Mouse (Mus musculus) embryonic facial prominence, embryonic 10.5 days (tissue): ENCODE results near the gene Nenf. TPM values are rescaled to one million over a fixed set of nuclear protein-coding genes. Genes with fewer than 3 reads are reported as not detected.

ENCODE experiments used
- DNase-seq: peaks from one replicate; pipeline ENCODE4 v3.0.0-alpha.2; 2017; ENCODE audit warnings: low spot score
- H3K27ac ChIP-seq: fragments of 300-500 bp; sonication (generic); replicated peaks from 2 replicates; pipeline ENCODE4 v1.5.1; 2016; ENCODE audit warnings: mild to moderate bottlenecking
- H3K27me3 ChIP-seq: fragments of 300-500 bp; sonication (generic); replicated peaks from 2 replicates; pipeline ENCODE4 v1.6.1; 2016; ENCODE audit warnings: low read depth, mild to moderate bottlenecking; ENCODE audit not compliant: poor library complexity, severe bottlenecking
- H3K36me3 ChIP-seq: fragments of 300-500 bp; sonication (generic); replicated peaks from 2 replicates; pipeline ENCODE4 v1.6.1; 2016; ENCODE audit warnings: mild to moderate bottlenecking, moderate library complexity
- H3K4me1 ChIP-seq: fragments of 300-500 bp; sonication (generic); 2 replicates; pipeline ENCODE4 v1.6.1; 2016
- H3K4me3 ChIP-seq: fragments of 300-500 bp; sonication (generic); 2 replicates; pipeline ENCODE4 v1.5.1; 2016; ENCODE audit warnings: mild to moderate bottlenecking, moderate library complexity
- H3K9me3 ChIP-seq: fragments of 300-500 bp; sonication (generic); 2 replicates; pipeline ENCODE4 v1.6.1; 2016; ENCODE audit warnings: mild to moderate bottlenecking
- WGBS: fragments of 180-500 bp; shearing (Covaris S2); methylation state at CpG from one replicate; pipeline ENCODE4 v1.1.7; 2016; 5-methylcytosine and 5-hydroxymethylcytosine counted together
- polyA plus RNA-seq: library from polyadenylated mRNA; unstranded; fragments of >200 nt; fragmentation: Nextera tagmentation; extraction: Ambion mirVana; gene quantifications from 2 replicates; pipeline ENCODE4 v1.2.1, GENCODE M21; 2016

The Nenf gene
- polyA plus RNA-seq, result 42.8 and 48.6 TPM in 2 replicates

DNA sequence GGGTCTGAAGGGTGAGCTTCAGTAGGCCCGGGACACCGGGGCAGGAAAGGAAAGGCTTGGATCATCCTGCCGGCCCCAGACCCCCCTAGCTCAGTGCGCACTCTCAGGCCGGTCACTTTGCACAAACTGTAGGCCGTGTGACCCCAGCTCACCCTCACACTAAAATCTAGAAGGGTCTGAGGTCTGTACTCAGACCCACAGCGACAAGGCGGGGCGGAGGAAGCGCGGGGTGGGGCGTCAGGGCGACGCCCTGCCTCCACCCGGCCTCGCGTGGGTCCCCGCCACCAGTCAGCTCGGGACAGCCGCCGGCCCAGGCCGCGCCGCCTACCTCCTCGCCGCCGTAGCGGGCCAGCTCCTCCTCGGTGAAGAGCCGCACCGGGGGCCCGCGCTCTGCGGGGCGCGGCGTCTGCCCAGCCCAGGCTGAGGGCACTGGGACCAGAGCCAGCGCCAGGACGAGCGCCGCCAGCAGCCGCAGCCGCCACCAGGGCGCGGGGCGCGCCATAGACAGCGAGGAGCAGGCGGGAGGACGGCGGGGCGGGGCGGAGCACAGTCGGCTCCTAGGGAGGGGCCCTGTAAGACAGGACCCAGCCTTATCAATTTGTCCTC lies at the start of gene Nenf:
Gene Nenf, minus strand, starts transcription at position 604 of the 606 bp plus-strand sequence.
- Histone ChIP-seq H3K27me3 (peaks cover 3% of the 10 kb centered on the region; the same call in 1 of the 2 replicates), H3K36me3 (no peaks in the 10 kb centered on the region), H3K4me3 (peak within 1 kb of the TSS; percentile 91), H3K27ac (peak within 1 kb of the TSS; percentile 96), H3K4me1 (peaks cover 20% of the 10 kb centered on the region), H3K9me3 (no peaks in the 10 kb centered on the region)
- DNase-seq, result peak; percentile 81
- under 1% methylated on average over 54 of the region's 54 CpGs for WGBS

DNA sequence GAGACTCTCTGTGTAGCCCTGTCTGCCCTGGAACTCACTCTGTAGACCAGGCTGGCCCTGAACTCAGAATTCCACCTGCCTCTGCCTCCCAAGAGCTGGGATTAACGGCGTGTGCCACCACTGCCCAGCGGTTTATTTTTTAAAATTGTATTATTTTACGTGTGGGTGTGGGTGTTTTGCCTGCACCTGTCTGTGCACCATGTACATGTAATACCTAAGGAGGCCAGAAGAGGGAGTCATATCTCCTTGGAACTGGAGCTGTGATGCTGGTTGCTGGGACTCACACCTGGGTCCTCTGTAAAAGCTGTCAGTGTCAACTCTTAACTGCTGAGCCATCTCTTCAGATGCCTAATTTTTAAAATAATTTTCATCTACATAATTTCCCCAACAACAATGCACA lies 46.5 kb upstream of the Nenf start:
- Histone ChIP-seq H3K27me3 (no peaks in the 10 kb centered on the region), H3K36me3 (peaks cover 27% of the 10 kb centered on the region), H3K9me3 (no peaks in the 10 kb centered on the region), H3K27ac (no peak overlapping the region), H3K4me1 (no peaks in the 10 kb centered on the region), H3K4me3 (no peak overlapping the region)
- DNase-seq, result no peak
- 68% methylated on average over 4 of the region's 4 CpGs for WGBS

GRCm38 (mm10) chr1:191362412-191362811 lies 44.4 kb upstream of the Nenf start:
- Histone ChIP-seq H3K4me3 (no peak overlapping the region), H3K9me3 (no peaks in the 10 kb centered on the region), H3K36me3 (peaks cover 34% of the 10 kb centered on the region), H3K4me1 (peaks cover 3% of the 10 kb centered on the region), H3K27me3 (no peaks in the 10 kb centered on the region), H3K27ac (no peak overlapping the region)
- no peak for DNase-seq
- WGBS, result 91% methylated on average over 6 of the region's 6 CpGs

- WGBS, result 89% methylated on average over 7 of the region's 7 CpGs
- Histone ChIP-seq H3K4me3 (no peak overlapping the region), H3K36me3 (peaks cover 58% of the 10 kb centered on the region)
Measured at GRCm38 (mm10) chr1:191359478-191359877, 41.5 kb upstream of the Nenf start.

DNA sequence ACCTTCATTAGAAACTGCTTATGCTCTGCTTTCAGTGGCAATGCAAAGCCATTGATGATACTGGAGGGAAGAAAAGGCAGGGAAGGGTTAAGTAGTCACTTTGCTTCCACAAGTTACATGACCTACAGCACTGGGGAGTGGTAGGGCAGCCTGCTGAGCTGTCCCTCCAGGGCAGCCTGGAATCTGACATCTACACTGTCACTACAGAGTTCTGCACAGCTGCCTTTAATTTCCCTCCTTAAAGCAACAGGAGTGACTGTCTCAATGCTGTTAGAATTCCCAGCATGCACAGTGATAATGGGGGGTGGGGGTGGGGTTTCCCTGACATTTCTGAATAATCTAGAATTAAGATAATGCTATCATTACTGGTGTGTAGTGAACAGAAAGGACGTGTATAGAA lies 38.9 kb upstream of the Nenf start:
- peaks cover 24% of the 10 kb centered on the region for H3K4me1 ChIP-seq
- H3K27ac ChIP-seq, result 0 out of 2 replicates have a peak overlapping the region, but pooled peaks have one; percentile 7
- DNase-seq, result peak; percentile 54
- peaks cover 76% of the 10 kb centered on the region for H3K36me3 ChIP-seq
- no peaks in the 10 kb centered on the region for H3K27me3 ChIP-seq
- H3K4me3 ChIP-seq, result no peak overlapping the region
- no peaks in the 10 kb centered on the region for H3K9me3 ChIP-seq
- WGBS, result 35% methylated on average over 1 of the region's 1 CpGs

More at GRCm38 (mm10) chr1:191359478-191359877, 41.5 kb upstream of the Nenf start:
- no peaks in the 10 kb centered on the region for H3K27me3 ChIP-seq
- peaks cover 11% of the 10 kb centered on the region for H3K4me1 ChIP-seq
- no peak for DNase-seq
- H3K9me3 ChIP-seq, result no peaks in the 10 kb centered on the region
- no peak overlapping the region for H3K27ac ChIP-seq

- Histone ChIP-seq H3K4me1 (peaks cover 30% of the 10 kb centered on the region), H3K4me3 (no peak overlapping the region), H3K9me3 (no peaks in the 10 kb centered on the region), H3K27me3 (no peaks in the 10 kb centered on the region), H3K36me3 (peaks cover 91% of the 10 kb centered on the region), H3K27ac (peak overlapping the region; percentile 14; the same call in 1 of the 2 replicates)
- WGBS, result 52% methylated on average over 4 of the region's 4 CpGs
- no peak for DNase-seq
Measured at GRCm38 (mm10) chr1:191353836-191354235, 35.8 kb upstream of the Nenf start.

DNA sequence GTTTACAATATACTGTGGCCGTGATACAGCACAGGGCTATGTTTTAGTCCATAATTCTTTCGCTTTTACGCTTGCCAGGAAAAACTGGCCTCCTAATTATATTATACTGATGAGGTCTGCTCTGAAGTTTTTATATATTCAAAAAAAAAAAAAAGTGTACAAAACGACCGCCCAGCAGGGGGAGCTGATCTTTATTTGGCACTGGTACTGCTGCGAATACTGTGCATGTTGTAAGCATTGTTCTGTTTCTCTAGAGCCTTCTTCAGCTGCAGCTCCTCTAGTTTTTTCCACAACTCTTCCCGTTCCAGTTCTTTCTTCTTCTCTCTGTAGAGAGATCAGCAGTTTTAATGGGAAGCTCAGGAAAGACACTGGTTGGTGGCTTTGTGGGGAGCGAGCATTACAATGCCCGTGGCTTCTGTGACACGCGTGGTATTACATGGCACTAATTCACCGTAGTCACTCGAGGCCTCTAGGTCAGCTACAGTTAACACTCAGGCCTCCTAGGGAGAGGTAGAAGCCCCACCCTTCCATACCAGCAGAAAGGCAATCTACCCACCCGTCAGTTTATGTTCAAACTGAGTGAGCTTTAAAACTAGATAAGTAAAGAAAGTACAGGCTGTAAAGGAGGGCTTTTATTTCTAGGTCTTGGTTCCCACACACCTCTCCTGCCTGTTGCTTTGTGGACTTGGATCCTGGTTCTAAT lies 34.9 kb upstream of the Nenf start:
- peak; percentile 65 for DNase-seq
- Histone ChIP-seq H3K9me3 (no peaks in the 10 kb centered on the region), H3K4me3 (no peak overlapping the region), H3K4me1 (peaks cover 30% of the 10 kb centered on the region), H3K27ac (peak overlapping the region; percentile 72), H3K27me3 (no peaks in the 10 kb centered on the region), H3K36me3 (peaks cover 93% of the 10 kb centered on the region)
- 69% methylated on average over 14 of the region's 14 CpGs for WGBS

- H3K27me3 ChIP-seq, result no peaks in the 10 kb centered on the region
- no peak for DNase-seq
- H3K9me3 ChIP-seq, result no peaks in the 10 kb centered on the region
- 95% methylated on average over 5 of the region's 5 CpGs for whole genome bisulfite sequencing
- H3K4me1 ChIP-seq, result peaks cover 20% of the 10 kb centered on the region
- H3K4me3 ChIP-seq, result no peak overlapping the region
- H3K27ac ChIP-seq, result no peak overlapping the region
- peaks cover 96% of the 10 kb centered on the region for H3K36me3 ChIP-seq
Measured at GRCm38 (mm10) chr1:191350355-191350754, 32.4 kb upstream of the Nenf start.

DNA sequence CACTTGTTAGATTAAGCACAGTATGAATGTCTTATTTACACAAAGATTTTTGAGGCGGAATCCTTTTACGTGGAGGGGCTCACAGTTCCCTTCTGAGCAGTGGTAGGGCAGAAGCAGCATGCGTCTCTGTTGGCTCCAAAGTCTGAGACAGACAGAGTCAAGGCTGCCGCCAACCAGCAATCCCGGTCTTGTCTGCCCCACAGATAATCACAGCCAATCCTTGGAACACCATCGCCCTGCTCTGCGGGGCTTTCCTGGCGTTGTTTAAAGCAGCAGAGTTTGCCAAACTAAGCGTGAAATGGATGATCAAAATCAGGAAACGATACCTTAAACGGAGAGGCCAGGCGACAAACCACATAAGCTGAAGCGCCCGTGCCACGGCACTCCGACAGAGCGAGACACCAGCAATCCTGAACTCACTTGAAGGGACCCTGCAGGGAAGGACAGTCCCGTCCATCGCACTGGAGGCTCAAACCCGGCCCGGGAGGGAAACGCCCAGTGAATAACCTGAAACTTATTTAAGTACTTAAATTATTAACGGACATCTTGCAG lies 31.6 kb upstream of the Nenf start:
- peaks cover 20% of the 10 kb centered on the region for H3K4me1 ChIP-seq
- no peak overlapping the region for H3K4me3 ChIP-seq
- H3K36me3 ChIP-seq, result peaks cover 96% of the 10 kb centered on the region
- H3K27me3 ChIP-seq, result no peaks in the 10 kb centered on the region
- no peak for DNase-seq
- WGBS, result 78% methylated on average over 23 of the region's 23 CpGs
- no peak overlapping the region for H3K27ac ChIP-seq
- no peaks in the 10 kb centered on the region for H3K9me3 ChIP-seq

DNA sequence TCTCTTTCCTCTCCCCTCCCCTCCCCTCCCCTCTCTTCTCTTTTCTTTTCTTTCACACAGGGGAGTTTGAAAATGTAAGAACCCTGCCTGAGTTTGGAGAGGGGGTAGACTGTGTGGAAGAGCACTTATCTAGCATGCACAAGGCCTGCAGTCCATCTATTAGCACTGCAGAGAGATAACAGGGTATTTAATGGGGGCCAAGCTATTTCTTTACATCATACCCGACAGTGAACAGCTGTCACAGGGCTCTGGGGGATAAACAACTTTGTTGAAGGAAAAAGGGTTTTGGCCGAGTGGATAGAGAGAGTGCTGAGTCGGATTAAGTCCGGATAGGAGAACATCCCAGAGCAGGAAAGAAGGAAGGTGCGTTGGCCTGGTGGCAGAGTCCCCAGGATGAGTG lies 31.0 kb upstream of the Nenf start:
- H3K36me3 ChIP-seq, result peaks cover 94% of the 10 kb centered on the region
- WGBS, result 73% methylated on average over 5 of the region's 5 CpGs
- peaks cover 17% of the 10 kb centered on the region for H3K4me1 ChIP-seq
- no peak overlapping the region for H3K27ac ChIP-seq
- H3K9me3 ChIP-seq, result no peaks in the 10 kb centered on the region
- DNase-seq, result no peak
- H3K4me3 ChIP-seq, result no peak overlapping the region
- H3K27me3 ChIP-seq, result no peaks in the 10 kb centered on the region

DNA sequence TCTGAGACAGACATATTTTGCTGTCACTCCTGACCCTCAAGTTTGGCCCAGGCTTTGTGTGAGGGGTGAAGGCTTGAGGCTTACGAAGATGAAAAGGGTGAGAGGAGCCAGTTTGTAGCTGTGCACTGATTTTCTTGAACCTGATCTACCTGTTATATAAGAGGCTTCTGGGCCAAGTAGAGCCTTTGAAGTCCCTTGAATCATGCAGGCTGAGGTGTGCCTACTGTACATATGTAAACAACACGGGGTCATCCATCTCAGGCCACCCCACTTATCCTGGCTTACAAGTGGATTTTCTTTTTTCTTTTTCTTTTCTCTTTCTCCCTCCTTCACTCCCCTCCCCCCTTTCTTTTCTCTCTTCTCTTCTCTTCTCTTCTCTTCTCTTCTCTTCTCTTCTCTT lies 30.6 kb upstream of the Nenf start:
- no peaks in the 10 kb centered on the region for H3K27me3 ChIP-seq
- peaks cover 94% of the 10 kb centered on the region for H3K36me3 ChIP-seq
- no peak overlapping the region for H3K27ac ChIP-seq
- no peak for DNase-seq
- H3K4me3 ChIP-seq, result no peak overlapping the region
- H3K4me1 ChIP-seq, result peaks cover 13% of the 10 kb centered on the region
- 89% methylated on average over 2 of the region's 2 CpGs for WGBS
- H3K9me3 ChIP-seq, result no peaks in the 10 kb centered on the region

GRCm38 (mm10) chr1:191347602-191348001 lies 29.6 kb upstream of the Nenf start:
- H3K4me3 ChIP-seq, result no peak overlapping the region
- no peaks in the 10 kb centered on the region for H3K27me3 ChIP-seq
- H3K9me3 ChIP-seq, result no peaks in the 10 kb centered on the region
- WGBS, result 90% methylated on average over 8 of the region's 8 CpGs
- H3K4me1 ChIP-seq, result peaks cover 6% of the 10 kb centered on the region; the same call in 1 of the 2 replicates
- H3K36me3 ChIP-seq, result peaks cover 96% of the 10 kb centered on the region
- H3K27ac ChIP-seq, result no peak overlapping the region
- DNase-seq, result no peak

DNA sequence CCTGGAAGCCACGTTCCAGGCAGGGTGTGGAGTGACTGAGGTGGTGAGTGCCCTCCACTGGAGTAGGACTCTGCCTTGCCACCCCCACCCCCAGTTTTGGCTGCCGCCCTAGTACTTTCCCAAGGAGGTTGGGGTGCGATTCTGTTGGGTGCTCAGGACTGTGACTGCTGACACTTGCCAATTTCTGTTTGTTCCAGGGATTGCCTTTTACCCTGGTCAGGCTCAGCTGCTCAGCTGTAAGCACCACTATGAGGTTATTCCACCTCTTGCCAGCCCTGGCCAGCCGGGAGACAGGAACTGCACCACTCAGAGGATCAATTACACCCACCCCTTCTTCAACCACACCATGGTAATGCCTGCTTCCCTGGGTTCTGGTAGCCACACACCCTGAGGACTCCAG lies 22.5 kb upstream of the Nenf start:
- Histone ChIP-seq H3K9me3 (peaks cover 6% of the 10 kb centered on the region; the same call in 1 of the 2 replicates), H3K27me3 (no peaks in the 10 kb centered on the region), H3K4me1 (no peaks in the 10 kb centered on the region), H3K4me3 (no peak overlapping the region), H3K36me3 (peaks cover 98% of the 10 kb centered on the region), H3K27ac (no peak overlapping the region)
- DNase-seq, result no peak
- 91% methylated on average over 4 of the region's 4 CpGs for WGBS
